Mouse (Mus musculus) MEL (cell line): ENCODE measurements around the gene Slc35b2.

Experiments used
- CTCF ChIP-seq, 3 experiments: IDR thresholded peaks in 2 of 3; conservative IDR thresholded peaks in 1 of 3; 2 replicates each; pipeline ENCODE4 v1.5.1; 2011 to 2012; ENCODE audit warnings: low read length in 3 of 3, low read depth in 2 of 3, mild to moderate bottlenecking in 2 of 3, improper control_type of control experiment in 1 of 3, inconsistent platforms in 1 of 3, mixed read lengths in 1 of 3, moderate library complexity in 1 of 3; ENCODE audit not compliant: control insufficient read depth in 1 of 3, insufficient read depth in 1 of 3, poor library complexity in 1 of 3, severe bottlenecking in 1 of 3
- EP300 ChIP-seq, 2 experiments: IDR thresholded peaks; 2 replicates each; pipeline ENCODE4 v1.6.1; 2011; ENCODE audit warnings: improper control_type of control experiment in 2 of 2, low read length in 2 of 2, low read depth in 1 of 2, mild to moderate bottlenecking in 1 of 2
- MAX ChIP-seq: IDR thresholded peaks from 2 replicates; pipeline ENCODE4 v1.6.1; 2011; ENCODE audit warnings: low read length, improper control_type of control experiment
- MXI1 ChIP-seq: IDR thresholded peaks from 2 replicates; pipeline ENCODE4 v1.6.1; 2011; ENCODE audit warnings: mild to moderate bottlenecking, low read depth, low read length, improper control_type of control experiment
- NRF1 ChIP-seq: IDR thresholded peaks from 2 replicates; pipeline ENCODE4 v1.6.1; 2014; ENCODE audit warnings: low read depth, mild to moderate bottlenecking, inconsistent platforms, low read length, improper control_type of control experiment, moderate library complexity; ENCODE audit not compliant: poor library complexity, insufficient read depth, severe bottlenecking
- POLR2AphosphoS5 ChIP-seq: IDR thresholded peaks from 2 replicates; pipeline ENCODE4 v1.6.1; 2012; ENCODE audit warnings: low read depth, borderline replicate concordance, mild to moderate bottlenecking, inconsistent platforms, low read length, moderate library complexity, mixed read lengths
- RCOR1 ChIP-seq: IDR thresholded peaks from 2 replicates; pipeline ENCODE4 v1.6.1; 2012; ENCODE audit warnings: low read depth, mild to moderate bottlenecking, inconsistent platforms, low read length, improper control_type of control experiment
- TAL1 ChIP-seq: IDR thresholded peaks from 2 replicates; pipeline ENCODE4 v1.6.1; 2012; ENCODE audit warnings: mild to moderate bottlenecking, inconsistent platforms, low read length, moderate library complexity, mixed read lengths
- USF1 ChIP-seq: IDR thresholded peaks from 2 replicates; pipeline ENCODE4 v1.6.1; 2014; ENCODE audit warnings: low read depth, mild to moderate bottlenecking, inconsistent platforms, low read length, improper control_type of control experiment, moderate library complexity
- ZC3H11A ChIP-seq: IDR thresholded peaks from 2 replicates; pipeline ENCODE4 v1.6.1; 2012; ENCODE audit warnings: low read depth, mild to moderate bottlenecking, inconsistent platforms, low read length, improper control_type of control experiment
- ZKSCAN1 ChIP-seq: IDR thresholded peaks from 2 replicates; pipeline ENCODE4 v1.6.1; 2012; ENCODE audit warnings: low read depth, mild to moderate bottlenecking, inconsistent platforms, low read length, improper control_type of control experiment, moderate library complexity

GRCm38 (mm10) chr17:45594881-45595735, 31.4 kb downstream of the Slc35b2 start:
- TF ChIP-seq ZC3H11A (no peak), MAX (peak; percentile 86), NRF1 (no peak), CTCF (IDR thresholded peaks at IDR 0.05 in 2 of 3, conservative IDR thresholded peaks at IDR 0.05 in 1 of 3; ENCODE audit: control insufficient read depth in 1 of 3, insufficient read depth in 1 of 3, low read depth in 2 of 3, low read length in 3 of 3, poor library complexity in 1 of 3, severe bottlenecking in 1 of 3) (no peak), TAL1 (no peak), USF1 (0 out of 2 replicates have a peak, but pooled peaks have one; percentile 0), EP300 (IDR thresholded peaks at IDR 0.05; ENCODE audit: low read depth in 1 of 2, low read length in 2 of 2) (no peak), MXI1 (peak; percentile 93), ZKSCAN1 (no peak), RCOR1 (no peak), POLR2AphosphoS5 (no peak; the same call in 1 of the 2 replicates)
